Mouse (Mus musculus) E14TG2a.4 (cell line): ENCODE measurements around the gene Fam50b.

ENCODE experiments used
- CTCF ChIP-seq: conservative IDR thresholded peaks from 2 replicates; pipeline ENCODE4 v1.5.1; 2014; ENCODE audit warnings: low read length
- NANOG ChIP-seq: IDR thresholded peaks from 2 replicates; pipeline ENCODE4 v1.6.1; 2014; ENCODE audit warnings: borderline replicate concordance, low read length, mixed read lengths

GRCm38 (mm10) chr13:34741254-34741653 is 6.6 kb downstream of the Fam50b start:
- TF ChIP-seq CTCF (peak; percentile 79), NANOG (no peak)
